Mouse (Mus musculus): ENCODE data around the gene Mdp1. TPM values are rescaled to one million over a fixed set of nuclear protein-coding genes. Genes with fewer than 3 reads are reported as not detected.

Gene Mdp1
- polyA plus RNA-seq, 1 experiment: 33.2 TPM

- TF ChIP-seq EP300 (IDR thresholded peaks at IDR 0.05; ENCODE audit: insufficient read depth, low read depth, low read length) (no peak), POLR2A (IDR thresholded peaks at IDR 0.05; ENCODE audit: insufficient read depth, low read length) (no peak), CTCF (IDR thresholded peaks at IDR 0.05; ENCODE audit: low read depth, low read length) (no peak)
- peaks cover 2% of the 10 kb centered on the region; the same call in 1 of the 2 replicates for H3K9me3 ChIP-seq (replicated peaks; ENCODE audit: control insufficient read depth, insufficient read depth, low read length, poor library complexity, severe bottlenecking)
- no peaks in the 10 kb centered on the region for H3K4me1 ChIP-seq (ENCODE audit: control insufficient read depth, insufficient read depth, low read length)
- no peak overlapping the region for H3K27ac ChIP-seq (ENCODE audit: insufficient read depth, low read length)
- no peaks in the 10 kb centered on the region for H3K36me3 ChIP-seq (ENCODE audit: control insufficient read depth, insufficient read depth, low read length, poor library complexity, severe bottlenecking)
- H3K9ac ChIP-seq (ENCODE audit: low read depth, poor library complexity, severe bottlenecking): no peak overlapping the region
- H3K4me3 ChIP-seq (ENCODE audit: low read depth, low read length): no peak overlapping the region
- H3K27me3 ChIP-seq (ENCODE audit: control insufficient read depth, insufficient read depth, low read length, poor library complexity, severe bottlenecking): no peaks in the 10 kb centered on the region
Observed at GRCm38 (mm10) chr14:55697226-55697625, 36.9 kb upstream of the Mdp1 start.

GRCm38 (mm10) chr14:55689433-55689832 lies 29.1 kb upstream of the Mdp1 start:
- no peak overlapping the region for H3K27ac ChIP-seq (ENCODE audit: insufficient read depth, low read length)
- H3K9ac ChIP-seq (ENCODE audit: low read depth, poor library complexity, severe bottlenecking): no peak overlapping the region
- H3K27me3 ChIP-seq (ENCODE audit: control insufficient read depth, insufficient read depth, low read length, poor library complexity, severe bottlenecking): no peaks in the 10 kb centered on the region
- no peak overlapping the region for H3K4me3 ChIP-seq (ENCODE audit: low read depth, low read length)
- H3K36me3 ChIP-seq (ENCODE audit: control insufficient read depth, insufficient read depth, low read length, poor library complexity, severe bottlenecking): no peaks in the 10 kb centered on the region
- peaks cover 2% of the 10 kb centered on the region; the same call in 1 of the 2 replicates for H3K9me3 ChIP-seq (replicated peaks; ENCODE audit: control insufficient read depth, insufficient read depth, low read length, poor library complexity, severe bottlenecking)
- no peaks in the 10 kb centered on the region for H3K4me1 ChIP-seq (ENCODE audit: control insufficient read depth, insufficient read depth, low read length)
- TF ChIP-seq POLR2A (IDR thresholded peaks at IDR 0.05; ENCODE audit: insufficient read depth, low read length) (no peak), CTCF (IDR thresholded peaks at IDR 0.05; ENCODE audit: low read depth, low read length) (no peak), EP300 (IDR thresholded peaks at IDR 0.05; ENCODE audit: insufficient read depth, low read depth, low read length) (no peak)

DNA sequence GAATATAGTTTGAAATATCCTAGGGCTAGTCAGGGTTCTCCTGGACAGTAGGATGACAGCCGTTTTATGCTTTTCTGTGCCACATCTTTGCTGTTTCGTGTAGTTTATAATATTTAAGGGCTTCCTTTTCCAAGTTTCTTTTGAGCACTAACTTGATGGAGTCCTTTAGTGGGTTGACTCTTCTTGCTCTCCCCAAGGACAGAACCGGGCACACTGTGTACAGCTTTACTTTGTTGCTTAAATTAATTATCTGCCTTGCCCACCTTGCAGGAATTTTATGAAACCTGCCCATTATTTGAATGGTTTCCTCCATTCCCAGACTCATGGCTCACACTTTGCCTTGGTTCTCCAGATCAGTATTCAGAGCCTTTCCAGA lies 21.8 kb upstream of the Mdp1 start:
- H3K9ac ChIP-seq (ENCODE audit: low read depth, poor library complexity, severe bottlenecking): peak overlapping the region; percentile 54
- H3K27ac ChIP-seq (ENCODE audit: insufficient read depth, low read length): no peak overlapping the region
- H3K36me3 ChIP-seq (ENCODE audit: control insufficient read depth, insufficient read depth, low read length, poor library complexity, severe bottlenecking): peaks cover 31% of the 10 kb centered on the region

GRCm38 (mm10) chr14:55681160-55682117 lies 21.1 kb upstream of the Mdp1 start, which contains the start of gene Tinf2:
Gene Tinf2, minus strand, starts transcription at chr14:55681820.
- H3K4me1 ChIP-seq (ENCODE audit: control insufficient read depth, insufficient read depth, low read length): no peaks in the 10 kb centered on the region
- no peaks in the 10 kb centered on the region for H3K9me3 ChIP-seq (replicated peaks; ENCODE audit: control insufficient read depth, insufficient read depth, low read length, poor library complexity, severe bottlenecking)
- H3K36me3 ChIP-seq (ENCODE audit: control insufficient read depth, insufficient read depth, low read length, poor library complexity, severe bottlenecking): peaks cover 38% of the 10 kb centered on the region
- H3K27me3 ChIP-seq (ENCODE audit: control insufficient read depth, insufficient read depth, low read length, poor library complexity, severe bottlenecking): no peaks in the 10 kb centered on the region
- TF ChIP-seq POLR2A (IDR thresholded peaks at IDR 0.05; ENCODE audit: insufficient read depth, low read length): peak; percentile 55
- 0 out of 2 replicates have a peak, but pooled peaks have one; percentile 39 for TF ChIP-seq EP300 (IDR thresholded peaks at IDR 0.05; ENCODE audit: insufficient read depth, low read depth, low read length)
- TF ChIP-seq CTCF (IDR thresholded peaks at IDR 0.05; ENCODE audit: low read depth, low read length): peak; percentile 70
- H3K4me3 ChIP-seq (ENCODE audit: low read depth, low read length): peak within 1 kb of the TSS; percentile 81
- peak within 1 kb of the TSS; percentile 58 for H3K27ac ChIP-seq (ENCODE audit: insufficient read depth, low read length)
- peak within 1 kb of the TSS; percentile 81 for H3K9ac ChIP-seq (ENCODE audit: low read depth, poor library complexity, severe bottlenecking)

More for the DNA sequence above, 21.8 kb upstream of the Mdp1 start:
- no peaks in the 10 kb centered on the region for H3K9me3 ChIP-seq (replicated peaks; ENCODE audit: control insufficient read depth, insufficient read depth, low read length, poor library complexity, severe bottlenecking)
- peak overlapping the region; percentile 81 for H3K4me3 ChIP-seq (ENCODE audit: low read depth, low read length)
- no peaks in the 10 kb centered on the region for H3K27me3 ChIP-seq (ENCODE audit: control insufficient read depth, insufficient read depth, low read length, poor library complexity, severe bottlenecking)
- no peaks in the 10 kb centered on the region for H3K4me1 ChIP-seq (ENCODE audit: control insufficient read depth, insufficient read depth, low read length)
- TF ChIP-seq CTCF (IDR thresholded peaks at IDR 0.05; ENCODE audit: low read depth, low read length) (no peak), EP300 (IDR thresholded peaks at IDR 0.05; ENCODE audit: insufficient read depth, low read depth, low read length) (no peak), POLR2A (IDR thresholded peaks at IDR 0.05; ENCODE audit: insufficient read depth, low read length) (no peak)

DNA sequence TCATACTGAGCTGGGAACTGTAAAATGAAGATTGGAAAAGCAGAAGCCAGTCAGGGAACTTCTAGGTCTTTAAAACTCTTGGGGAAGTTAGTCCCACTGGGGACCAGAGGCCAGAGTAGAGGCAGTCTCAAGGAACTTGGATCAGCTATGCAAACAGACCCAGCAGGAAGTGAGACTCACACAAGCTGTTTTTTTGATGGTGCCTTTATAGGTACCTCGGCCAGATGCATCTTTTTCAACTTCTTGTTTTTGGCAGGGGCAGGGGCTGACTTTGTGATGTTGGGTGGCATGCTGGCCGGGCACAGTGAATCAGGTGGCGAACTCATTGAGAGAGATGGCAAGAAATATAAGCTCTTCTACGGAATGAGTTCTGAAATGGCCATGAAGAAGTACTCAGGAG lies 17.3 kb upstream of the Mdp1 start:
- no peaks in the 10 kb centered on the region for H3K4me1 ChIP-seq (ENCODE audit: control insufficient read depth, insufficient read depth, low read length)
- TF ChIP-seq POLR2A (IDR thresholded peaks at IDR 0.05; ENCODE audit: insufficient read depth, low read length) (no peak), EP300 (IDR thresholded peaks at IDR 0.05; ENCODE audit: insufficient read depth, low read depth, low read length) (no peak), CTCF (IDR thresholded peaks at IDR 0.05; ENCODE audit: low read depth, low read length) (no peak)
- no peaks in the 10 kb centered on the region for H3K27me3 ChIP-seq (ENCODE audit: control insufficient read depth, insufficient read depth, low read length, poor library complexity, severe bottlenecking)
- H3K4me3 ChIP-seq (ENCODE audit: low read depth, low read length): no peak overlapping the region
- H3K36me3 ChIP-seq (ENCODE audit: control insufficient read depth, insufficient read depth, low read length, poor library complexity, severe bottlenecking): peaks cover 46% of the 10 kb centered on the region
- H3K27ac ChIP-seq (ENCODE audit: insufficient read depth, low read length): no peak overlapping the region
- no peaks in the 10 kb centered on the region for H3K9me3 ChIP-seq (replicated peaks; ENCODE audit: control insufficient read depth, insufficient read depth, low read length, poor library complexity, severe bottlenecking)
- H3K9ac ChIP-seq (ENCODE audit: low read depth, poor library complexity, severe bottlenecking): no peak overlapping the region

DNA sequence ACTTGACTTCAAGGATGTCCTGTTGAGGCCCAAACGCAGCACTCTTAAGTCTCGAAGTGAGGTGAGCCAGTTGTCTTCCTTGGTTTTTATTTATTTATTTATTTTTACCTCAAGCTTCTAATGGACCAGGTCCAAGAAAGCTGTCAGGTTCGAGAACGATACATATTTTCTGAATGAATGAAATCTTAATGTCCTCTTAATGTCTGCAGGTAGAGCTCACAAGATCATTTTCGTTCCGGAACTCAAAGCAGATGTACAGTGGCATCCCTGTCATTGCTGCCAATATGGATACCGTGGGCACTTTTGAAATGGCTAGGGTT lies 12.4 kb upstream of the Mdp1 start:
- Histone ChIP-seq H3K27me3 (ENCODE audit: control insufficient read depth, insufficient read depth, low read length, poor library complexity, severe bottlenecking) (no peaks in the 10 kb centered on the region), H3K27ac (ENCODE audit: insufficient read depth, low read length) (peak overlapping the region; percentile 74), H3K9ac (ENCODE audit: low read depth, poor library complexity, severe bottlenecking) (peak overlapping the region; percentile 68), H3K9me3 (replicated peaks; ENCODE audit: control insufficient read depth, insufficient read depth, low read length, poor library complexity, severe bottlenecking) (no peaks in the 10 kb centered on the region), H3K4me1 (ENCODE audit: control insufficient read depth, insufficient read depth, low read length) (no peaks in the 10 kb centered on the region), H3K36me3 (ENCODE audit: control insufficient read depth, insufficient read depth, low read length, poor library complexity, severe bottlenecking) (peaks cover 37% of the 10 kb centered on the region), H3K4me3 (ENCODE audit: low read depth, low read length) (peak overlapping the region; percentile 58; the same call in 1 of the 2 replicates)
- TF ChIP-seq EP300 (IDR thresholded peaks at IDR 0.05; ENCODE audit: insufficient read depth, low read depth, low read length) (no peak), POLR2A (IDR thresholded peaks at IDR 0.05; ENCODE audit: insufficient read depth, low read length) (no peak), CTCF (IDR thresholded peaks at IDR 0.05; ENCODE audit: low read depth, low read length) (no peak)
